Mouse (Mus musculus): ENCODE results near the gene Pla2g2d. TPM values are rescaled to one million over a fixed set of nuclear protein-coding genes. Genes with fewer than 3 reads are reported as not detected.

Pla2g2d gene
- polyA plus RNA-seq, 1 experiment from 2014 or later = not detected

GRCm38 (mm10) chr4:138752603-138753002 lies 22.9 kb upstream of the Pla2g2d start:
- H3K9me3 ChIP-seq = no peaks in the 10 kb centered on the region
- peaks cover 6% of the 10 kb centered on the region; the same call in 1 of the 2 replicates for H3K4me1 ChIP-seq
- H3K27me3 ChIP-seq (replicated peaks) = peaks cover 29% of the 10 kb centered on the region; the same call in 1 of the 2 replicates
- no peak overlapping the region for H3K27ac ChIP-seq (replicated peaks)
- no peak overlapping the region for H3K4me3 ChIP-seq
- H3K36me3 ChIP-seq = no peaks in the 10 kb centered on the region
- H3K9ac ChIP-seq = no peak overlapping the region
- H3K4me2 ChIP-seq = no peak overlapping the region
- no peak for ATAC-seq (ENCODE audit: extremely low read depth, insufficient number of reproducible peaks, low FRiP score, low TSS enrichment)
- 80% methylated on average over 6 of the region's 6 CpGs for WGBS

- no peaks in the 10 kb centered on the region for H3K9me3 ChIP-seq
- H3K27me3 ChIP-seq (replicated peaks) = peaks cover 22% of the 10 kb centered on the region; the same call in 1 of the 2 replicates
- no peak overlapping the region for H3K4me3 ChIP-seq
- H3K4me2 ChIP-seq = no peak overlapping the region
- H3K4me1 ChIP-seq = peaks cover 6% of the 10 kb centered on the region; the same call in 1 of the 2 replicates
- H3K27ac ChIP-seq (replicated peaks) = no peak overlapping the region
- no peak overlapping the region for H3K9ac ChIP-seq
- WGBS = 71% methylated on average over 3 of the region's 3 CpGs
- no peaks in the 10 kb centered on the region for H3K36me3 ChIP-seq
- ATAC-seq (ENCODE audit: extremely low read depth, insufficient number of reproducible peaks, low FRiP score, low TSS enrichment) = no peak
Measured at GRCm38 (mm10) chr4:138753608-138754007, 21.9 kb upstream of the Pla2g2d start.

GRCm38 (mm10) chr4:138754432-138754831 lies 21.1 kb upstream of the Pla2g2d start:
- H3K9me3 ChIP-seq = no peaks in the 10 kb centered on the region
- 0 out of 2 replicates have a peak, but pooled peaks cover 15% of the 10 kb centered on the region for H3K27me3 ChIP-seq (replicated peaks)
- ATAC-seq (ENCODE audit: extremely low read depth, insufficient number of reproducible peaks, low FRiP score, low TSS enrichment) = no peak
- H3K27ac ChIP-seq (replicated peaks) = no peak overlapping the region
- no peak overlapping the region for H3K9ac ChIP-seq
- 36% methylated on average over 9 of the region's 9 CpGs for WGBS
- peaks cover 11% of the 10 kb centered on the region for H3K4me1 ChIP-seq
- H3K4me2 ChIP-seq = no peak overlapping the region
- no peak overlapping the region for H3K4me3 ChIP-seq
- H3K36me3 ChIP-seq = no peaks in the 10 kb centered on the region

GRCm38 (mm10) chr4:138755439-138755838 lies 20.1 kb upstream of the Pla2g2d start:
- no peak overlapping the region for H3K9ac ChIP-seq
- H3K9me3 ChIP-seq = no peaks in the 10 kb centered on the region
- H3K4me2 ChIP-seq = no peak overlapping the region
- no peak overlapping the region for H3K4me3 ChIP-seq
- H3K4me1 ChIP-seq = peaks cover 11% of the 10 kb centered on the region
- WGBS = 53% methylated on average over 4 of the region's 4 CpGs
- H3K27ac ChIP-seq (replicated peaks) = no peak overlapping the region
- ATAC-seq (ENCODE audit: extremely low read depth, insufficient number of reproducible peaks, low FRiP score, low TSS enrichment) = no peak
- H3K36me3 ChIP-seq = no peaks in the 10 kb centered on the region
- 0 out of 2 replicates have a peak, but pooled peaks cover 6% of the 10 kb centered on the region for H3K27me3 ChIP-seq (replicated peaks)

GRCm38 (mm10) chr4:138755983-138756382 lies 19.6 kb upstream of the Pla2g2d start:
- no peak for ATAC-seq (ENCODE audit: extremely low read depth, insufficient number of reproducible peaks, low FRiP score, low TSS enrichment)
- no peaks in the 10 kb centered on the region for H3K9me3 ChIP-seq
- peaks cover 11% of the 10 kb centered on the region for H3K4me1 ChIP-seq
- WGBS = 71% methylated on average over 11 of the region's 11 CpGs
- H3K4me3 ChIP-seq = no peak overlapping the region
- H3K36me3 ChIP-seq = no peaks in the 10 kb centered on the region
- H3K27ac ChIP-seq (replicated peaks) = no peak overlapping the region
- no peak overlapping the region for H3K9ac ChIP-seq
- H3K27me3 ChIP-seq (replicated peaks) = 0 out of 2 replicates have a peak, but pooled peaks cover 3% of the 10 kb centered on the region
- H3K4me2 ChIP-seq = no peak overlapping the region

- Histone ChIP-seq H3K4me1 (peaks cover 11% of the 10 kb centered on the region), H3K9ac (no peak within 1 kb of the TSS), H3K4me3 (no peak within 1 kb of the TSS), H3K36me3 (no peaks in the 10 kb centered on the region), H3K27me3 (replicated peaks) (no peaks in the 10 kb centered on the region), H3K27ac (replicated peaks) (no peak within 1 kb of the TSS), H3K4me2 (no peak within 1 kb of the TSS), H3K9me3 (no peaks in the 10 kb centered on the region)
- no peak for ATAC-seq (ENCODE audit: extremely low read depth, insufficient number of reproducible peaks, low FRiP score, low TSS enrichment)
- WGBS = 78% methylated on average over 8 of the region's 8 CpGs
Measured at GRCm38 (mm10) chr4:138757416-138757815, 18.1 kb upstream of the Pla2g2d start, which contains the start of gene Pla2g2f. Gene Pla2g2f, minus strand, starts transcription at chr4:138757626.

GRCm38 (mm10) chr4:138762266-138762665 lies 13.3 kb upstream of the Pla2g2d start:
- Histone ChIP-seq H3K27ac (replicated peaks) (no peak overlapping the region), H3K4me3 (no peak overlapping the region), H3K9me3 (no peaks in the 10 kb centered on the region), H3K4me2 (no peak overlapping the region), H3K9ac (no peak overlapping the region), H3K4me1 (peaks cover 5% of the 10 kb centered on the region; the same call in 1 of the 2 replicates), H3K36me3 (no peaks in the 10 kb centered on the region), H3K27me3 (replicated peaks) (0 out of 2 replicates have a peak, but pooled peaks cover 4% of the 10 kb centered on the region)
- WGBS = 63% methylated on average over 9 of the region's 9 CpGs
- ATAC-seq (ENCODE audit: extremely low read depth, insufficient number of reproducible peaks, low FRiP score, low TSS enrichment) = no peak

GRCm38 (mm10) chr4:138771970-138772369 lies 3.6 kb upstream of the Pla2g2d start:
- no peak overlapping the region for H3K4me2 ChIP-seq
- H3K9me3 ChIP-seq = no peaks in the 10 kb centered on the region
- 67% methylated on average over 10 of the region's 10 CpGs for WGBS
- peaks cover 29% of the 10 kb centered on the region for H3K27me3 ChIP-seq (replicated peaks)
- H3K27ac ChIP-seq (replicated peaks) = no peak overlapping the region
- no peaks in the 10 kb centered on the region for H3K4me1 ChIP-seq
- H3K4me3 ChIP-seq = no peak overlapping the region
- ATAC-seq (ENCODE audit: extremely low read depth, insufficient number of reproducible peaks, low FRiP score, low TSS enrichment) = no peak
- H3K9ac ChIP-seq = no peak overlapping the region
- H3K36me3 ChIP-seq = no peaks in the 10 kb centered on the region

GRCm38 (mm10) chr4:138772386-138772785 lies 3.1 kb upstream of the Pla2g2d start:
- H3K4me2 ChIP-seq = no peak overlapping the region
- H3K27me3 ChIP-seq (replicated peaks) = peaks cover 33% of the 10 kb centered on the region
- ATAC-seq (ENCODE audit: extremely low read depth, insufficient number of reproducible peaks, low FRiP score, low TSS enrichment) = no peak
- WGBS = 64% methylated on average over 5 of the region's 5 CpGs
- no peak overlapping the region for H3K27ac ChIP-seq (replicated peaks)
- no peak overlapping the region for H3K4me3 ChIP-seq
- no peaks in the 10 kb centered on the region for H3K9me3 ChIP-seq
- no peaks in the 10 kb centered on the region for H3K36me3 ChIP-seq
- no peak overlapping the region for H3K9ac ChIP-seq
- H3K4me1 ChIP-seq = no peaks in the 10 kb centered on the region

GRCm38 (mm10) chr4:138777417-138778407 lies 2.2 kb downstream of the Pla2g2d start:
- Histone ChIP-seq H3K4me2 (no peak overlapping the region), H3K4me3 (no peak overlapping the region), H3K9me3 (no peaks in the 10 kb centered on the region), H3K27me3 (replicated peaks) (peaks cover 49% of the 10 kb centered on the region), H3K27ac (replicated peaks) (no peak overlapping the region), H3K36me3 (no peaks in the 10 kb centered on the region), H3K4me1 (no peaks in the 10 kb centered on the region), H3K9ac (no peak overlapping the region)
- 42% methylated on average over 20 of the region's 20 CpGs for WGBS
- no peak for ATAC-seq (ENCODE audit: extremely low read depth, insufficient number of reproducible peaks, low FRiP score, low TSS enrichment)

GRCm38 (mm10) chr4:138780300-138780699 lies 4.8 kb downstream of the Pla2g2d start:
- no peaks in the 10 kb centered on the region for H3K9me3 ChIP-seq
- peaks cover 57% of the 10 kb centered on the region for H3K27me3 ChIP-seq (replicated peaks)
- no peaks in the 10 kb centered on the region for H3K36me3 ChIP-seq
- no peaks in the 10 kb centered on the region for H3K4me1 ChIP-seq
- H3K4me3 ChIP-seq = no peak overlapping the region
- H3K27ac ChIP-seq (replicated peaks) = no peak overlapping the region
- H3K9ac ChIP-seq = no peak overlapping the region
- no peak overlapping the region for H3K4me2 ChIP-seq
- ATAC-seq (ENCODE audit: extremely low read depth, insufficient number of reproducible peaks, low FRiP score, low TSS enrichment) = no peak
- WGBS = 82% methylated on average over 5 of the region's 5 CpGs
